Mouse (Mus musculus) neural tube, embryonic 11.5 days (tissue): ENCODE results near the gene Xpo5. TPM values are rescaled to one million over a fixed set of nuclear protein-coding genes. Genes with fewer than 3 reads are reported as not detected.

Experiments used
- ATAC-seq: fragments of 200-750 bp; cut with Nextera tagmentation; 2 replicates; pipeline ENCODE4 v1.8.0; 2017; ENCODE audit warnings: moderate number of reproducible peaks, mild to moderate bottlenecking, moderate TSS enrichment, moderate library complexity; ENCODE audit not compliant: insufficient read depth, low FRiP score, low TSS enrichment
- DNase-seq: peaks from one replicate; pipeline ENCODE4 v3.0.0-alpha.2; 2015; ENCODE audit warnings: low spot score
- H3K27ac ChIP-seq: fragments of 300-500 bp; sonication (generic); 2 replicates; pipeline ENCODE4 v1.5.1; 2014; ENCODE audit warnings: low read depth, mild to moderate bottlenecking, low read length
- H3K27me3 ChIP-seq: fragments of 300-500 bp; sonication (generic); 2 replicates; pipeline ENCODE4 v1.6.1; 2014; ENCODE audit warnings: mild to moderate bottlenecking, low read length, mixed read lengths; ENCODE audit not compliant: control insufficient read depth, insufficient read depth
- H3K36me3 ChIP-seq: fragments of 300-500 bp; sonication (generic); 2 replicates; pipeline ENCODE4 v1.6.1; 2014; ENCODE audit warnings: mild to moderate bottlenecking, low read length, moderate library complexity, mixed read lengths; ENCODE audit not compliant: control insufficient read depth, insufficient read depth
- H3K4me1 ChIP-seq: fragments of 300-500 bp; sonication (generic); 2 replicates; pipeline ENCODE4 v1.6.1; 2014; ENCODE audit warnings: low read length, mixed read lengths; ENCODE audit not compliant: control insufficient read depth, insufficient read depth
- H3K4me2 ChIP-seq: fragments of 300-500 bp; sonication (generic); 2 replicates; pipeline ENCODE4 v1.6.1; 2014; ENCODE audit warnings: low read depth, mild to moderate bottlenecking, moderate library complexity
- H3K4me3 ChIP-seq: fragments of 300-500 bp; sonication (generic); 2 replicates; pipeline ENCODE4 v1.5.1; 2014; ENCODE audit warnings: low read depth, low read length
- H3K9ac ChIP-seq: fragments of 300-500 bp; sonication (generic); 2 replicates; pipeline ENCODE4 v1.6.1; 2014; ENCODE audit warnings: mild to moderate bottlenecking, low read length
- H3K9me3 ChIP-seq: fragments of 300-500 bp; sonication (generic); 2 replicates; pipeline ENCODE4 v1.6.1; 2016; ENCODE audit warnings: low read length; ENCODE audit not compliant: control insufficient read depth
- WGBS: fragments of 180-500 bp; shearing (Covaris S2); extraction: QIAGEN DNeasy Blood & Tissue Kit; methylation state at CpG from one replicate; pipeline ENCODE4 v1.1.7; 2014; 5-methylcytosine and 5-hydroxymethylcytosine counted together
- polyA plus RNA-seq: library from polyadenylated mRNA; unstranded; fragments of >200 nt; fragmentation: Nextera tagmentation; extraction: Ambion mirVana; gene quantifications from 2 replicates; pipeline ENCODE4 v1.2.1, GENCODE M21; 2014

The Xpo5 gene
- polyA plus RNA-seq, 1 experiment from 2014 or later, result 73.4 TPM

- DNase-seq (no peak), ATAC-seq (no peak)
- peaks cover 8% of the 10 kb centered on the region for H3K4me1 ChIP-seq
- 66% methylated on average over 2 of the region's 2 CpGs for WGBS
- no peak overlapping the region for H3K9ac ChIP-seq
- no peak overlapping the region for H3K27ac ChIP-seq
- H3K27me3 ChIP-seq, result no peaks in the 10 kb centered on the region
- no peak overlapping the region for H3K4me2 ChIP-seq
- no peaks in the 10 kb centered on the region for H3K9me3 ChIP-seq
- peaks cover 31% of the 10 kb centered on the region for H3K36me3 ChIP-seq
- no peak overlapping the region for H3K4me3 ChIP-seq
These were observed 41.0 kb downstream of the Xpo5 start for GRCm38 (mm10) chr17:46243624-46244023.

- Histone ChIP-seq H3K36me3 (peaks cover 28% of the 10 kb centered on the region), H3K9ac (no peak overlapping the region), H3K27me3 (no peaks in the 10 kb centered on the region), H3K4me3 (no peak overlapping the region; the same call in 1 of the 2 replicates), H3K4me1 (peaks cover 14% of the 10 kb centered on the region), H3K4me2 (no peak overlapping the region), H3K9me3 (no peaks in the 10 kb centered on the region), H3K27ac (no peak overlapping the region)
- ATAC-seq, result no peak
- WGBS, result 76% methylated on average over 10 of the region's 10 CpGs
- no peak for DNase-seq
These were observed 42.0 kb downstream of the Xpo5 start for GRCm38 (mm10) chr17:46244579-46244978.

- H3K27ac ChIP-seq, result 0 out of 2 replicates have a peak within 1 kb of the TSS, but pooled peaks have one; percentile 34
- WGBS, result under 1% methylated on average over 52 of the region's 53 CpGs
- peaks cover 26% of the 10 kb centered on the region for H3K36me3 ChIP-seq
- H3K4me2 ChIP-seq, result peak within 1 kb of the TSS; percentile 84
- DNase-seq (peak; percentile 96), ATAC-seq (peak; percentile 88)
- H3K4me3 ChIP-seq, result peak within 1 kb of the TSS; percentile 98
- no peaks in the 10 kb centered on the region for H3K9me3 ChIP-seq
- peak within 1 kb of the TSS; percentile 86 for H3K9ac ChIP-seq
- H3K4me1 ChIP-seq, result peaks cover 14% of the 10 kb centered on the region
- no peaks in the 10 kb centered on the region for H3K27me3 ChIP-seq
These were observed 45.1 kb downstream of the Xpo5 start, which contains the start of the genes Polr1c and Yipf3 for GRCm38 (mm10) chr17:46247512-46248188. Gene Polr1c, minus strand, starts transcription at chr17:46248054. Gene Yipf3, plus strand, starts transcription at chr17:46248080.

DNA sequence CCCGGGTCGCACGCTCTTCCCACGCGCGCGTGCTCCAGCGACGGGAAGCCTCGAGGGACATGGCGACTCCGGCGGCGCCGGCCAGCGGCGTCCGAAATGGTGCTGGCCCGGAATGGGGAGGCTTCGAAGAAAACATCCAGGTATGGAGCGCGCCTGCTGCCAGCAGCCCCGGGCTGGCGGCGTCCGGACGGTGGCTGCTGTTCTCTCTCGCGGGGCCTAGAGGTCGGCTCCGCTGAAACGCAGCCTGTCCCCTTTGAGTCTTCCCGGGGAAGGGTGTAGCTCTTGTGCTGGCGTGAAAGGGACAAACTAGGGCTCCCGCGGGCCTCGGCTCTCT, 45.6 kb downstream of the Xpo5 start:
- peaks cover 14% of the 10 kb centered on the region for H3K4me1 ChIP-seq
- H3K9me3 ChIP-seq, result no peaks in the 10 kb centered on the region
- H3K27me3 ChIP-seq, result no peaks in the 10 kb centered on the region
- peak overlapping the region; percentile 98 for H3K4me3 ChIP-seq
- DNase-seq (no peak), ATAC-seq (0 out of 2 replicates have a peak, but pooled peaks have one; percentile 38)
- H3K27ac ChIP-seq, result 0 out of 2 replicates have a peak overlapping the region, but pooled peaks have one; percentile 27
- peak overlapping the region; percentile 86 for H3K9ac ChIP-seq
- WGBS, result under 1% methylated on average over 37 of the region's 37 CpGs
- H3K36me3 ChIP-seq, result peaks cover 23% of the 10 kb centered on the region
- H3K4me2 ChIP-seq, result peak overlapping the region; percentile 84

GRCm38 (mm10) chr17:46251174-46251573, 48.6 kb downstream of the Xpo5 start:
- Histone ChIP-seq H3K4me3 (no peak overlapping the region), H3K9ac (no peak overlapping the region)

GRCm38 (mm10) chr17:46252571-46253451, 50.2 kb downstream of the Xpo5 start:
- H3K4me2 ChIP-seq, result peak overlapping the region; percentile 97
- no peak overlapping the region for H3K27ac ChIP-seq
- WGBS, result 60% methylated on average over 14 of the region's 14 CpGs
- ATAC-seq (no peak), DNase-seq (peak; percentile 44)
- peaks cover 11% of the 10 kb centered on the region for H3K36me3 ChIP-seq
- peak overlapping the region; percentile 63 for H3K4me3 ChIP-seq
- peaks cover 13% of the 10 kb centered on the region for H3K4me1 ChIP-seq
- 0 out of 2 replicates have a peak, but pooled peaks cover 2% of the 10 kb centered on the region for H3K9me3 ChIP-seq
- peak overlapping the region; percentile 67; the same call in 1 of the 2 replicates for H3K9ac ChIP-seq
- peaks cover 11% of the 10 kb centered on the region for H3K27me3 ChIP-seq

More at GRCm38 (mm10) chr17:46251174-46251573, 48.6 kb downstream of the Xpo5 start:
- no peak for ATAC-seq
- Histone ChIP-seq H3K27ac (no peak overlapping the region), H3K36me3 (peaks cover 11% of the 10 kb centered on the region), H3K4me1 (peaks cover 21% of the 10 kb centered on the region), H3K4me2 (no peak overlapping the region), H3K27me3 (peaks cover 11% of the 10 kb centered on the region), H3K9me3 (no peaks in the 10 kb centered on the region)
- no peak for DNase-seq
- WGBS, result 83% methylated on average over 7 of the region's 7 CpGs

GRCm38 (mm10) chr17:46253452-46254084, 51.0 kb downstream of the Xpo5 start, which contains the start of gene Lrrc73:
Gene Lrrc73, plus strand, starts transcription at chr17:46253531.
- DNase-seq (peak; percentile 93), ATAC-seq (peak; percentile 85)
- Histone ChIP-seq H3K27ac (0 out of 2 replicates have a peak within 1 kb of the TSS, but pooled peaks have one; percentile 20), H3K27me3 (peaks cover 11% of the 10 kb centered on the region), H3K4me1 (peaks cover 13% of the 10 kb centered on the region), H3K9me3 (0 out of 2 replicates have a peak, but pooled peaks cover 2% of the 10 kb centered on the region), H3K4me2 (peak within 1 kb of the TSS; percentile 97), H3K36me3 (peaks cover 15% of the 10 kb centered on the region), H3K9ac (peak within 1 kb of the TSS; percentile 67), H3K4me3 (peak within 1 kb of the TSS; percentile 63)
- 3% methylated on average over 38 of the region's 48 CpGs for WGBS

DNA sequence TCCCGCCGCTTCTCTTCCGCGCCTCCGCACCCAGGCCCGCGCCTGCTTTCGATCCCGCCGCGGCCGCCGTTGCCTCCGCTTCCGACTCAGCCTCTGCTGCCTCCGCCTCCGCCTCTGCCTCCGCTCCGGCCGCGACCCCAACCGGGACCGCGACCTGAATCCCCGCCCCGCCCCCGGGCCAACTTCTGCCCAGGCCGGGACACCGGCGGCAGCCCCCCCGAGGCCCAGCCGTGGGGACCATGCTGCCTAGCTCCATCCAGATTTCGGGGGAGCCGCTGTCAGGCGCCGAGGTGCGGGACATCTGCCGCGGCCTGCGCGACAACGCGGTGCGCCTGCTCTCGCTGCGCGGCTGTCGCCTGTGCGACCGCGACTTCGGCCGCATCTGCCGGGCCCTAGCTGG, 51.5 kb downstream of the Xpo5 start:
- Histone ChIP-seq H3K9ac (peak overlapping the region; percentile 67), H3K4me2 (peak overlapping the region; percentile 97), H3K9me3 (0 out of 2 replicates have a peak, but pooled peaks cover 2% of the 10 kb centered on the region), H3K36me3 (peaks cover 15% of the 10 kb centered on the region), H3K4me1 (peaks cover 8% of the 10 kb centered on the region), H3K27me3 (peaks cover 11% of the 10 kb centered on the region), H3K27ac (0 out of 2 replicates have a peak overlapping the region, but pooled peaks have one; percentile 20), H3K4me3 (peak overlapping the region; percentile 63)
- DNase-seq (peak; percentile 54), ATAC-seq (peak; percentile 24; the same call in 1 of the 2 replicates)
- under 1% methylated on average over 48 of the region's 54 CpGs for WGBS
